Mouse (Mus musculus) fibroblast of lung, adult 2 months (primary cell): Measurements from ENCODE around the gene Uhmk1.

ENCODE experiments used
- DNase-seq: peaks from one replicate; pipeline ENCODE4 v3.0.0-alpha.2; 2011; ENCODE audit warnings: low read depth

Uhmk1 gene

GRCm38 (mm10) chr1:170174814-170175332, 40.3 kb downstream of the Uhmk1 start, which contains the start of gene Uap1:
Gene Uap1 (minus strand): TSS chr1:170174957.
- peak; percentile 97 for DNase-seq

GRCm38 (mm10) chr1:170173991-170174813, 41.0 kb downstream of the Uhmk1 start:
- DNase-seq, result peak; percentile 57

- DNase-seq, result no peak
Observed at GRCm38 (mm10) chr1:170167781-170168180, 47.4 kb downstream of the Uhmk1 start.

GRCm38 (mm10) chr1:170164913-170165312, 50.3 kb downstream of the Uhmk1 start:
- DNase-seq, result no peak

GRCm38 (mm10) chr1:170164053-170164614, 51.1 kb downstream of the Uhmk1 start:
- no peak for DNase-seq

- no peak for DNase-seq
Observed at GRCm38 (mm10) chr1:170163398-170163943, 51.7 kb downstream of the Uhmk1 start.

GRCm38 (mm10) chr1:170161852-170162251, 53.3 kb downstream of the Uhmk1 start:
- no peak for DNase-seq

GRCm38 (mm10) chr1:170160397-170160938, 54.7 kb downstream of the Uhmk1 start:
- DNase-seq, result no peak

- DNase-seq, result no peak
Observed at GRCm38 (mm10) chr1:170159707-170160106, 55.5 kb downstream of the Uhmk1 start.

- DNase-seq, result no peak
Observed at GRCm38 (mm10) chr1:170155761-170156160, 59.4 kb downstream of the Uhmk1 start.

GRCm38 (mm10) chr1:170155298-170155697, 59.9 kb downstream of the Uhmk1 start:
- DNase-seq, result no peak

- no peak for DNase-seq
Observed at GRCm38 (mm10) chr1:170153986-170154385, 61.2 kb downstream of the Uhmk1 start.

GRCm38 (mm10) chr1:170152552-170152951, 62.6 kb downstream of the Uhmk1 start:
- DNase-seq, result no peak

- no peak for DNase-seq
Observed at GRCm38 (mm10) chr1:170150870-170151269, 64.3 kb downstream of the Uhmk1 start.

- DNase-seq, result no peak
Observed at GRCm38 (mm10) chr1:170149756-170150155, 65.4 kb downstream of the Uhmk1 start.

- DNase-seq, result no peak
Observed at GRCm38 (mm10) chr1:170148536-170148935, 66.7 kb downstream of the Uhmk1 start.

GRCm38 (mm10) chr1:170147651-170148448, 67.3 kb downstream of the Uhmk1 start:
- DNase-seq, result no peak

- no peak for DNase-seq
Observed at GRCm38 (mm10) chr1:170145606-170146005, 69.6 kb downstream of the Uhmk1 start.
